Mouse (Mus musculus) spleen, postnatal 36 days (tissue): ENCODE measurements around the gene Rtl10.
"Not testable (repeated sequence)": the region's sequence is repeated elsewhere in the genome, so short reads cannot be mapped to it uniquely, and the experiment has no call there.

Experiments used
- DNase-seq, 2 experiments: peaks; one replicate each; pipeline ENCODE4 v3.0.0; 2022; ENCODE audit warnings: low spot score in 2 of 2, mixed read lengths in 1 of 2

The Rtl10 gene

DNA sequence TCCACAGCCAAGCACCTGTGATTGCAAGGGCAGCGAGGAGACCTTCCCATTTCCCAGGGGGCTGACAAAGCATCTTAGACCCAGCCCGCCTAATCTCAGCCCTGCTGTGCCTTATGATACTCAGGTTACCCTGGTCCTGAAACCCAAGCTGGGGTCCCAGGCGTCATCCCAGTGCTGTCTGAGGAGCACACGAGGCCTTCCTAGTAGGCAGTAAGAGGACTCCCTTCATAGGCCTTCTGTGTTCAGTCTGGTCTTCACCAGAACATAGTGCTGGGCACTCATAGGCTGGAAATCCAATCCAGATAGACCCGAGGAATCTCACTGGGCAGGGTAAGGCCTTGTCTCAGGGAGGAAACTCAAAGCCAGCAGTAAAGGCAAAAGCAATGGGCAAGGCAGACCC is 14.9 kb upstream of the Rtl10 start:
- DNase-seq = no peak

DNA sequence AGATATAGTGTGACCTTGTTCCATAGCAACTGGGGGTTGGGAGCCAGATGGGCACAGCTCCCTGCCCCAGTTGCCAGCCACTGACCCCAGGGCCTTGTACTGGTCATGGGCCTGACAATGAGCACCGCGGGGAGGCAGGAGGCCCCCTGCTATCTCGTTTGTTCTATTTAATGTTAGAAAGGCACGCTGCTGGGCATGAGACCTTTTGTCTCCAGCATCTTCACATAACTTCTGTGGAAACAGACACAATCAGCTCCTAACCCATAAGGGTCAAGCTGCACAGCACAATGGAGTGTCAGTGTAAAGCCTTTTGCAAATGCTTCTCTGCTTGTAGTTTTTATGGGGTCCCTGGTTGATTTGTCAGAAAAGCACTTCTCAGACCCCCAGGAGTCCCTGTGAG is 14.3 kb upstream of the Rtl10 start:
- no peak for DNase-seq

DNA sequence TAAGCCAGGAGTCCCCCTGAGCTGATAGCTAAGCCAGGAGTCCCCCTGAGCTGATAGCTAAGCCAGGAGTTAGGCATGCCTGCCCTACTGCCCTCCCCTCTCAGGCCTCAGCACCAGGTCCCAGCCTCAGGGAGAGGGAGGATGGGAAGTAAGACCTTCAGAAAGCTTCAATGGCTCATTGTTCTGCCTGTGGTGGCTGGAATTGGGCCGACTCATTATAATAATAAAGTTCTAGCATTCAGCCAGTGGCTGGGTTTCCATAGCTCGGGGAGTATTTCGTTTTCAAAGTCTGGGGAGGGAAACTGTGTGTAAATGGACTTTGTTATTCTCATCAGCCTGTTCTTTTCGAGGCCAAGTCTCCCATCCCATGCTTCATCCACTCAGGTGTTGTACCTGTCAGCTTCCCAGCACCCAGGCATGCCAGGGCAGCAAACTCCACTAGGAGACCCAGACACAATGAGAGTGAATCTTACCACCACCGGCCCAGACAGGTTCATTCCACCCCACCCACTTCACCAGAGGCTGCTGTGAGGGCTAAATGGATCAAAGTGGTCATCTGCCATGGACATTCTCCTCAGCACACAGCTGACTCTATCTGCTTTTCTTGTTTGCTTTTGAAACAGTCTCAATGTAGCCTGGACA is 13.8 kb upstream of the Rtl10 start:
- DNase-seq = no peak

DNA sequence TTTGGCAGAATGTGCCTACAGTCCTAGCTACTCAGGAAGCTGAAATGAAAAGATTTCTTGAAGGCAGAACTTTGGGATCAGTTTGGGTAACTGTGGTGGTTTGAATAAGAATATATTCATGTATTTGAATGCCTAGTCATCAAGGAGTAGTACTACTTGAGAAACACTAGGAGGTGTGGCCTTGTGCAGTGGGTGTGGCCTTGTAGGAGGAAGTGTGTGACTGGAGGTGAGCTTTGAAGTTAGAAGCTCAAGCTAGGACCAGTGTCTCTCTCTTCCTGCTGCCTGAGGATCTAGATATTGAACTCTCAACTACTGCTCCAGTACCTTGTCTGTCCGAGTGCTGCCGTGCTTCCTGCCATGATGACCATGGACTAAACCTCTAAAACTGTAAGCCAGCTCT is 12.6 kb upstream of the Rtl10 start:
- no peak for DNase-seq

DNA sequence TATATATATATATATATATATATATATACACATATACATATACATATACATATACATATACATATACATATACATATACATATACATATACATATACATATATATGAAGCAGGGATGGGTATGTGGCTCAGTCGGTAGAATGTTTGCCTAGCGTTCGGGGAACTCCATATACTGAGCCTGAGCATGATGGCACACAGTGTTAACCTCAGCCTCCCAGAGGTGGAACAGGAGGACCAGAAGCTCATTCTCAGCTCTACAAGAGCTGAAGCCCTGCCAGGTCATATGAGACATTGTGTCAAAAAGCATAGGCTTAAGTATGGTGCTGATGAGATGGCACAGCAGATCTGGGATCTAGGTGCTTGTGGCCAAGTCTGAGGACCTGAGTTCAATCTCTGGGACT is 8.4 kb upstream of the Rtl10 start:
- DNase-seq = no peak

DNA sequence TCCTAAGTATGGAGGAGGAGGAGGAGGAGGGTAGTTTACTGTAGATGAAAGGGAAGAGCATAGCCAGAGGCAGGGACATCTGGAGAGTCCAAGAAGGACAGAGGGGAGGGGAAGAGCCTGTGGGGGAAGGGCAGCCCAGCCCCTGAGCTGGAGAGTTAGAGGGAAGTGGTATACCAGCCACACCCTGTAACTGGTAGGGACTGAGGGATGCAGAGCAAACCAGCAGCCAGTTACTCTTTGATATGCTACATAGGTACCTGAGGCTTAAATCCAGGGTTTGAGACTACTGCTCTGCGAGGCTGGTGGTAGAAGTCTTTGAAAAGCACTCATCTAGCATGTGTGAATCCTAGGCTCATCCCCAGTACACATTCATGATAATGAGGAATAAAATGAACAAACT is 7.8 kb upstream of the Rtl10 start:
- DNase-seq = no peak

DNA sequence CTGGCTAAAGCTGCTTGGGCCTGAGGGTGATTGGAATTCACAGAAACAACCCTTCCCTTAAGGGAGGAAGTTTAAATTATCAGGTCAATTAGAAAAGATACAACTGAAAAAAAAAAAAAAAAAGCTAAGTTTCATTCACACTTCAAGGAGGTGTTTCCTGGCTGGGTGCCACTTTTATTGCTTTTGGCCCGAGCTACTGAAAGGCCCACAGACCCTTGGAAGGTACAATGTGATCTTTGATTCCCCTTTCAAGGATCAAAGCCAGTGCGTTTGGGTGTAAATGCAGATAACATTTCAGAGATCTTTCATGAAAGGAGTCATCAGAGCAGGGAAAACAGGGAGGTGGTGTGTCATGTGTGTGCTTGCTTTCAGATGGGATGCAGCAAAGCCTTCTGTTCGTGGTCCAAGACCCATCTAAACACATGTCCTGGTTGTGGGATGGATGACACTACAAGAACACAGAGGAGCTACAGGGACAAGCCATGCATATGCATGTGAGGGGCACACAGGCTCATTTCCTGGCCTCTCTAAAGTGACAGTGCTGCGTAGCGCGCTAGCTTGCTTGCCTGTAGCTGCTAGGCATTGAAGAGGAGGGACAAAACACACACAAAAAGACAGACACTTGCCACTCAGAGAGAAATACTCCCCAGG is 711 bp upstream of the Rtl10 start:
- no peak for DNase-seq

DNA sequence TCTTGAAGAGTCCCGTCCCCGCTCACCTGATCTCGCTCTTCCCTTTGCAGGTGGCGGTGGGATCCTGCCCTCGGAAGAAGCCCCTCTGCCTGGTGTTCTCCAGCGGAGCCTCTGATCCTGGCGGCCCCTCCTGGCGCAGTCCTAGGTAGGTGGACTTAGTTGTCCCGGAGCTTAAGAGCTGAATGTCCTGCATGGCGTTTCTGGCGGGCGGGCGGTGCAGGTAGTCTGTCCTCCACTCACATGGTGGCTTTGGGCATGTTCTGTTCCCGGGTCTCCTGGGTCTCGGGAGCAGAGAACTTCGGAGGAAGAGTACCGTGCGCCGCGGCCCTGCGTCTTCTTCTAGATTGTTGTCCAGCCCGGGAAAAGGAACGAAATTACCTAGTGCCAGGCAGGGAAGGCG is 295 bp downstream of the Rtl10 start:
- DNase-seq = no peak

DNA sequence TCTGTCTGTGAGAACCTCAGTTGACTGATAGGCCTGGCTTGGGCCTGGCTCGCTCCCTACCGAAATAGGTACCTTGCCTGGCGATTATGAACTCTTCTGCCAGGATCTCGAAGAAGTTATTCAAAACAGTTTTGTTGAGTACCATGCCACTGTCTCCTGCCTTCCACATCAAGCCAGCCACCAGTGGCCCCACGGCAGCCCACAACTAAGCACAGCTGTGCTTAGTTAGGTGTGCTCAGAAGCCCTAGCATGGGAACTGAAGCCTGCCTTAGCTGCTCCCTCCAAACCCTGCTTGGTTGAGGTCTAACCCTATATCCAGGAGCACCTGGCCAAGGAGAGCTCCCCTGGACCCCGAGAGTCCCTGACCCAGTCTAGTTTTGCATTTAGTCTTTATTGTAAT is 2.8 kb downstream of the Rtl10 start:
- no peak for DNase-seq

DNA sequence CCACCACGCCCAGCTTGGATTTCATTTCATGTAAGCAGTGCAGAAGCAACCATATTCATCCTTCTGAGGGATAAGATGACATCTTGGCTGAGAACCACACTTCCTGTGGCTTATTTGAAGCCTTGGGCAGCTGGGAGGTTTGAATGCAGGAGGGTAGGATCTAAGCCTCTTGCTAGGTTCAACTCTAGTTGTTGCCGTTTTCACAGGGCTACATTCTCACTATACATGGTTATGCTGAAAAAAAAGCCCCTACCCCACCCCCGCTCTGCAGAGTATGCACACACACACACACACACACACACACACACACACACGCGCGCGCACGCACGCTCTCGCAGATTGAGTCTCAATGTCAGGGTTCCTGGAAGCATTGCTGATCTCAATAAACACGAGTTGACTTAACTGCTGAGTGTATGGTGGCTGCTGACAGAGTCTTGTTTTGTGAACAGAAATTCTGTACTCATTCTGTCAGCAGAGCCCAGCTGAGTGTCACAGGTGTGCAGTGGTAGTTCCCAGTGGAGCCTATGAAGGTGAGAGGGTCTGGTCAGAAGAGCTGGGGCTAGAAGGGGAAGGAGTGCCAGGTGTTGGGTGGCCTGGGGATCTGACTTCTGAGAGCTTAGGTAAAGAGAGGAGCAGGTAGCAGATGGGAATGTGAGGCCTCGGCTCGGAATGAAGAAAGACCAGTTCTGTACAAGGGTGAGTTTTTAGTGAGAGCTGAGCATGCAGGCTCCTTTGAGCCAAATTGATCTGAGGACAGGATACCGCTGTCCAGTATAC is 5.1 kb downstream of the Rtl10 start:
- DNase-seq = no peak

DNA sequence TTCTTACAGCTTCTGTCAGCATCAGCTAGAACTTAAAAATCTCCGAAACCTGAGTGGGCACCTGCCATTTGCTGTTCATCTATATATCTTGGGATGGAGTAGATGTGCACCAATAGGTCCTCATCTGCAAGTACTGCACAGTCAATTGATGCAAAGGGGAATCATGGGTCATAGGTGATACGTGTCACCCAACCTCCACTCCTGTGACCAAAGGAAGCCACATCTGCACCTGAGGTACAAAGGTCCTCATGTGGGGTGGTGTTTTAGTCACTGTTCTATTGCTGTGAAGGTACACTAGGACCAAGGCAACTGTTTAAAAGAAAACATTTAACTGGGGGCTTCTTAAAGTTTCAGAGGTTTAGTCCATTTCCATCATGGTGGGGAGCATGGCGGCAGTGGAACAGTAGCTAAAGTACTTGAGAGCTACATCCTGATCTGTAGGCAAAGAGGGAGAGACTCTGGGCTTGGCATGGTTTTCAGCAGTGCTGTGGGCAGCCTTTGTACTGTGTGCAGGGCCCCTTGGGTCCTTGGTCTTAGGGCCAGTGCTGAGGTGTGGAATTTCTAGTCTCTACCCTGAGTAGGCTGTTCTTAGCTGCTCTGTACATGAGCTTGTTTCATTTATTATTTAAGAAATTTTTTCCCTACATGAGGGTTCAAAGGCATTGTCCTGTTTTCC is 8.0 kb downstream of the Rtl10 start:
- no peak for DNase-seq

DNA sequence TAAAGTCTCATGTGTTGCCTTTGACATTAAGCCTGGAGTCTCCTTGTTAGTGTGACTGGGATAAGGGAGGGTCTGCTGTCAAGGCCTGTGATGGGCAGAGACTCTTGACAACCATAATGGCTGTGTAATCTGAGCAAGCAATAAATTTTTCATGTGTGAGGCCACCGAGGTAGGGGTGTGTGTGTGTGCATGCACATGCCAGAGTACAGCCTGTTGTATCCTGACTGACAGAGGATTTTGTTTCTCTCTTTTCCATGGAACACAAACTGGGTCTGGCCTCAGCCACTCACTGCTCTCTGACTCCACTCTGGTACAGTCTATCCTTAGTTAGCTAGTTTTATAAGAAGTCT is 8.5 kb downstream of the Rtl10 start:
- DNase-seq = no peak

DNA sequence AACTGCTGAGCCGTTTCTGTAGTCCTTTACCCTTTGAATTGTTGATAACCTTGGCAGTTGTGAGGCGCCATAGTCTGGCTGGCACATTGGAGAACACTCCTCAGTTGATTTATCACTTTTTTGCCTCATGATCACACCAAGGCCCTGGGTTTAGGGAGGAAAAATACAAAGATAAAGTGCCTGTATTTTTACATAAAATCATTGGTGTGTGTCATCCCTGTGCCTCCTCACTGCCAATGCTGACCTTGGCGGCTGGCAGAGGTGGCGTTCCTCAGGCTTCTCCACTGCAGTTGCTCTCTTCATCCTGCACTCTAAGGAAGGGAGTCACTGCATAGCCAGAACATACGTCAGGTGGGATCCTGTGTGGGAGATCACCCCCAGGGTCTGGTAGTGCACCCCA is 13.0 kb downstream of the Rtl10 start:
- no peak for DNase-seq

DNA sequence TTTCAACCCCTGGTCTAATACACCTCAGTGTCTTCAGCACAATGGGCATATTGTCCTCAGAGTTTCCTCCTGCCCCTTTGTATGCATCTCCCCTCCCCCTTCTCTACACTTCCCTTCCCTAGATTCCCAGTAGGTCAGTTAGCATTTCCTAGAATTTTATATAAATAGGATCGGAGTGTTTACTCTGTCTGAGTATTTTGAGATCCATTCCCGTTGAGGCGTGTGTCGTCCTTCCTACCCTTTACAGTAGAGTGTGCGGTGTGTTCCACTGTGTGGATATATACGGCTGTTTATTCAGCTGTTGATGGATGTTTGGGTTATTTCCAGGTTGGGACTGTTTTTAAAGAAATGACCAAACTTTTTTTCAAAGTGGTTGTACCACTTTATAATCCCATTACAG is 14.8 kb downstream of the Rtl10 start:
- DNase-seq = no peak

DNA sequence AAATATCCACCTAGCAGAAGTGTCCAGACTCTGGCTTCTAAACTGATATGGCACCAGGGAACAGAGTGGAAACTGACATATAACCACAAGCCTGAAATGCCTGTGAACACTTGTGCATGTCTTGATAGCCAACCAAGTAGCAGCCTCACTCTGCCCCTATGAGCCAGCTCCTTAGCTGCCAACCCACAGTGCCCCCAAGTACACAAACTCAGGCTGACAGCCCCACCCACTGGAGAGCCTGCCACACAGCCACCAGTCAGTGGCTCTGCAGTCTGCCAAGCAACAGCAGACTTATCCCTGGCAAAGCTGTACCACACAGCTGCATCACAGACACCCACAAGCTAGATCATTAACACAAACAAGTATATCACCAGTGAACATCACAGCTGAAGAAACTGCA is 19.4 kb downstream of the Rtl10 start:
- DNase-seq = no peak

DNA sequence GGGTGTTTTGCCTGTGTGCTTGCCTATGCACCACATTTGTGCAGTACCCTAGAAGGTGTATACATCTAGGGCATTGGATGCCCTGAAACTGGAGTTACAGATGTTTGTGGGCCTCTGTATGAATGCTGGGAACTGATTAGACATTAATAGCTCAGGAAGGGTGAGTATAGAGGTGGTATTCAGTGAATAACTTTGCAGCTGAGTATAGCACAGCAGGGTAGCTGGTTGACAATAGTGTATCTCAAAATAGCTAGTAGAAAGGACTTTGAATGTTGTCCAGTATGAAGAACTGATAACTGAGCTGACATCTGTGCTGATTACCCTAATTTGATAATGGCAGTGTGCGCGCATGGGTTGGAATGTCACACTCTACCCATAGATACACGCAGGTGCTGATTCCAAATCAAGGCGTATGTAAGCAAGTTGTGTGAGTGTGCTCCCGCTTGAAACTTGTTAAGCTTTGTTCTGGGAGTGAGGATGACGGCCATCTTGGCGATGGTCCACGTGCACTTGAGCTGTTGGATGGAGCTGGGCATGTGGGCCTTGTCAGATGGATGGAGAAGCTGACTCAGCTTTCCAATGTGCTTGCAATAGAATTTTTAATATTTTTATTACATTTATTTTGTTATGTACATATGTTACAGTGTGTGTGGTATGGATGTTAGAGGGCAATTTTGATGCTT is 25.0 kb downstream of the Rtl10 start:
- DNase-seq = no peak

DNA sequence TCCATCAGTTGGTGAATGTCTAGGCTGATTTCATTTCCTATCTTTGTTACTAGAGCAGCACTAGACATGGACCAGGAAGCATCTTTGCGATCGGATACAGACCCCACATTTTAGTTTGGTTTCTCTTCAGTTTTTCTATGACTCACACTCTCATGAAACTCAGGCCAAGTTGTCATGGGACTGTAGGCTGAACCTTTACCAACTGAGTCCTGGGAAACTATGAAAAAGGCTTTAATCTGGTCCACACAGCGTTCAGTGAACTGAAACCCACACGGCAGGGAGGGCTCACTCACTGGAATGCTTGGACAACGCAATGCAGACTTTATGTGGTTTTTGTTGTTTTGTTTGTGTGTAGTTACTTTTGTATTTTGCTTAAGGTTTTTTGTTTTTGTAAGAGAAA is 30.0 kb downstream of the Rtl10 start:
- no peak for DNase-seq

DNA sequence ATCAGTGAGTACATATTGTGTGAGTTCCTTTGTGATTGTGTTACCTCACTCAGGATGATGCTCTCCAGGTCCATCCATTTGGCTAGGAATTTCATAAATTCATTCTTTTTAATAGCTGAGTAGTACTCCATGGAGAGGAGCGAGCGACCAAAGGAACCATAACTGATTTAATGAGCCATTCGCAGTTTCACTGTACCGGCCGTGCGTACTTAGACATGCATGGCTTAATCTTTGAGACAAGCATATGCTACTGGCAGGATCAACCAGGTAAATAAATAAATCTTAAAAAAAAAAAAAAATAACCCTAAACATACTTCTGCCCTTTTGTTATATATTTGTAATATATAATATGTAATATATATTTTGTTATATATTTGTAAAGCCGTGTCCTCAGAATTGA is 34.4 kb downstream of the Rtl10 start:
- not testable (repeated sequence) for DNase-seq

DNA sequence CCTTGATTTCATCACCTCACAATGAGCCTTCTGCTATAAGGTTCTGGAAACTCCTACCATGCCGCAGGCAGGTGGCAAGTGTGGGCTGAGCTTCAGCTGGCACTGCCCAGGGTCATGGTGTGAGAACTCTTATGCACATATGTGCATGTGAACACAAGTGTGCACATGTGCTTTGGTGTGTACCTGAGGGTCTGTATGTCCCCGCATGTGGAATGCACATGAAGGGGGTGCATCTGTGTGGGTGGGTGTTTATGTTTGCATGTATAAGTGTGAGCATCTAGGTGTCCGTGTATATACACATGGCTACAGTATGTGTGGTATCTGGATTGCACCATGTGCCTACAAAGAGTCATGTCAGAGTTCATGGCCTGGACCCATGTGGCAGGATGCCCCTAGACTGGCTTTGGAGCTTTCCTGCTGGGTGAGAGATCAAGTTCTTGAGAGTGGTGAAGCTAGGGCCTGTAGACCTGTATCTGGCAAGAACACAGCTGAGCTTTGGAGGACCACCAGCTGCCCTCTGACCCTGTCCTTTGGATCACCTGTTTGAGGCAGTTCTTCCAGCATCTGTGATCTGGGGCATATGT is 38.8 kb downstream of the Rtl10 start:
- DNase-seq = no peak

DNA sequence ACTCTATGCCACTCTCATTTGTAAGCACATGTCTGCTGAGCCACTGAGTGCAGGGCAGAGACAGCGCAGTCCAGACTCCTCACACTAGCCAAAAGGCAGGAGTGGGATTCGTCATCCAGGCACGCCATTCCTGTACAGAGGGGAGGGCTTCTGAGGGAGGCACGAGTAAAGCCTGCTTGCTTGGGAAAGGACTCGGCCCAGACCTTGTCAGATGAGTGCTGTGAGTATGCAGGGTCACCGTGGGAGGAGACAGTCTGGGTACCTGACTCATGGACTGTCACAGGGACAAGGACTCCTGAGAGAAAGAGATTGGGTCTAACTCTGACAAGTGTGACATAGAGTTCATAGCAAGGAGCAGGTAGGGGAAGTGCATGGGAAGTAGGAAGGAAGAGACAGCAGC is 40.6 kb downstream of the Rtl10 start:
- no peak for DNase-seq

DNA sequence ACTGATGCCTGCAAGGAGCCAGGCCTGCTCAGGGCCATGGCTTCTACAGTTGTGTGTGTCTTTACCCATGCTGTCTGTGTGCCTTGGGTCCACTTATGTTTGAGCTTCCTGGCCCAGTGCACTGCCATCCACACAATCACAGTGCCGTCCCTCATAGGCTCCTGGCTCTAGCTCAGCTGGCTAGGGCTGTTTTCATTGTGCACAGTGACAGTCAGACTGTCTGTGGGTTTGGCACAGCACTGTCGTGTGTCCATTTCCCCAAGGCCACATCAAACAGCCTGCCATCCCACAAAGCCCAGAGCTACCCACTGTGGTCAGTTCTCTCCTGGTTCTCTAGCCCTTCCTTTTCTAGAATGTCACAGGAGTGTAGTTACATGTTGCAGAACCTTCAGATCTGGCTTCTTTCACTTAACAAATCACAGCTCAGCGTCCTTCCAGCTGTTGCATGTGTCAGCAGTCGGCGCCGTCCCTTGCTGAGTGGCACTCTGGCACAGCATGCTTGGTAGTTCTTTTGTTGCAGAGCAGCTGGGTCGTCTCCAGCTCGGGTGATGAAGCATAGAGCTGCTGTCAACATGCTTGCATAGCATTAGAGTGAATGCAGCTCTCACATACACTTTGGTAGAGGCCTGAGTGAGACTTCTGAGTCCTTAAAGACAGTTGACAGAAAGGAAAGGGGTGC is 44.6 kb downstream of the Rtl10 start:
- DNase-seq = no peak
